Mouse (Mus musculus) liver, adult 2 months (tissue): ENCODE data around the gene Hddc3. TPM values are rescaled to one million over a fixed set of nuclear protein-coding genes. Genes with fewer than 3 reads are reported as not detected.
A peak's percentile ranks its signal among the peaks of the same experiment; 100 is the strongest.

Experiments
- DNase-seq: peaks from one replicate; pipeline ENCODE4 v3.0.0-alpha.2; 2011; ENCODE audit warnings: low read depth, low spot score; ENCODE audit errors: extremely low read depth
- H3K27ac ChIP-seq: fragments of 200-500 bp; replicated peaks from 2 replicates; pipeline ENCODE4 v1.5.1; 2012; ENCODE audit warnings: low read depth, mild to moderate bottlenecking, control low read depth, inconsistent platforms, low read length; ENCODE audit not compliant: insufficient read depth
- H3K27me3 ChIP-seq: fragments of 200-500 bp; 2 replicates; pipeline ENCODE4 v1.6.1; 2012; ENCODE audit warnings: mild to moderate bottlenecking, moderate library complexity, low read length, inconsistent platforms; ENCODE audit not compliant: control insufficient read depth, insufficient read depth
- H3K36me3 ChIP-seq: fragments of 200-500 bp; 2 replicates; pipeline ENCODE4 v1.6.1; 2012; ENCODE audit warnings: low read length, inconsistent platforms; ENCODE audit not compliant: control insufficient read depth, insufficient read depth
- H3K4me1 ChIP-seq: fragments of 200-500 bp; 2 replicates; pipeline ENCODE4 v1.6.1; 2011; ENCODE audit warnings: low read length; ENCODE audit not compliant: control insufficient read depth, insufficient read depth
- H3K4me3 ChIP-seq: fragments of 200-500 bp; 2 replicates; pipeline ENCODE4 v1.5.1; 2011; ENCODE audit warnings: low read depth, mild to moderate bottlenecking, control low read depth, low read length, moderate library complexity; ENCODE audit not compliant: insufficient read depth
- H3K79me2 ChIP-seq: fragments of 200-500 bp; 2 replicates; pipeline ENCODE4 v1.6.1; 2012; ENCODE audit warnings: inconsistent platforms, mild to moderate bottlenecking, low read length, moderate library complexity; ENCODE audit not compliant: control insufficient read depth, insufficient read depth
- H3K9ac ChIP-seq: fragments of 200-500 bp; 2 replicates; pipeline ENCODE4 v1.6.1; 2012; ENCODE audit warnings: low read depth, mild to moderate bottlenecking, control low read depth, inconsistent platforms, low read length
- CTCF ChIP-seq: fragments of 200-500 bp; IDR thresholded peaks from 2 replicates; pipeline ENCODE4 v1.5.1; 2011; ENCODE audit warnings: low read depth, low read length, control low read depth
- POLR2A ChIP-seq: fragments of 200-500 bp; IDR thresholded peaks from 2 replicates; pipeline ENCODE4 v1.6.1; 2011; ENCODE audit warnings: low read length, control low read depth; ENCODE audit not compliant: insufficient read depth; ENCODE audit errors: extremely low read depth
- WGBS: fragments of 180-500 bp; shearing (Covaris S2); methylation state at CpG from one replicate; pipeline ENCODE4 v1.1.7; 2018; 5-methylcytosine and 5-hydroxymethylcytosine counted together
- polyA plus RNA-seq: library from polyadenylated mRNA; depleted of rRNA; stranded (reverse); fragments of >200 nt; gene quantifications from 2 replicates; pipeline ENCODE4 v1.2.3, GENCODE M21; 2012; rRNA removed
- total RNA-seq: library from RNA; depleted of rRNA; stranded (reverse); fragments of >200 nt; gene quantifications from 2 replicates; pipeline ENCODE4 v1.2.3, GENCODE M21; 2014; rRNA removed

Hddc3 gene
- total and polyA plus RNA-seq, 2 experiments: 8.7 to 28.3 TPM

DNA sequence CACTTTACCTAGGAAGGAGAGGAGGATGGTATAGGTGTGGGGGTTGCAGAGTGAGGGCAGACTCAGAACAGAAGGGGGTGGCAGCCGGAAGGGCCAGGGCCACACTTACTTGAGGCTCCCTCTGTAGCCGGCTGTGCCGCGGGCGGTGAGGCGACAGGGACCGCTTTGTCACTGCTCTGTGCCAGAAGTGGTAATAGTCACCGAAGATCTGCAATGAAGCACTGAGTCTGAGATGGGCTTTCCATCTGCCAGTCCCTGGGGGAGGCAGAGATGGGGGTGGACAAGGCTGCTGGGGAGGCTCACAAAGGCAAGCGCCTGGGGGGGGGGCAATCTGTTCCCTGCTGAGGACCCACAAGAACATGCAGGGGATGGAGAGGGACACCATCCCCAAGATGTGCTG, 55.1 kb downstream of the Hddc3 start:
- H3K36me3 ChIP-seq: peaks cover 44% of the 10 kb centered on the region
- H3K4me1 ChIP-seq: peaks cover 14% of the 10 kb centered on the region
- H3K79me2 ChIP-seq: peaks cover 27% of the 10 kb centered on the region
- 93% methylated on average over 9 of the region's 9 CpGs for WGBS
- no peak for TF ChIP-seq CTCF
- TF ChIP-seq POLR2A: no peak
- H3K4me3 ChIP-seq: no peak overlapping the region
- H3K27ac ChIP-seq: no peak overlapping the region
- H3K9ac ChIP-seq: no peak overlapping the region
- DNase-seq: no peak
- H3K27me3 ChIP-seq: no peaks in the 10 kb centered on the region

DNA sequence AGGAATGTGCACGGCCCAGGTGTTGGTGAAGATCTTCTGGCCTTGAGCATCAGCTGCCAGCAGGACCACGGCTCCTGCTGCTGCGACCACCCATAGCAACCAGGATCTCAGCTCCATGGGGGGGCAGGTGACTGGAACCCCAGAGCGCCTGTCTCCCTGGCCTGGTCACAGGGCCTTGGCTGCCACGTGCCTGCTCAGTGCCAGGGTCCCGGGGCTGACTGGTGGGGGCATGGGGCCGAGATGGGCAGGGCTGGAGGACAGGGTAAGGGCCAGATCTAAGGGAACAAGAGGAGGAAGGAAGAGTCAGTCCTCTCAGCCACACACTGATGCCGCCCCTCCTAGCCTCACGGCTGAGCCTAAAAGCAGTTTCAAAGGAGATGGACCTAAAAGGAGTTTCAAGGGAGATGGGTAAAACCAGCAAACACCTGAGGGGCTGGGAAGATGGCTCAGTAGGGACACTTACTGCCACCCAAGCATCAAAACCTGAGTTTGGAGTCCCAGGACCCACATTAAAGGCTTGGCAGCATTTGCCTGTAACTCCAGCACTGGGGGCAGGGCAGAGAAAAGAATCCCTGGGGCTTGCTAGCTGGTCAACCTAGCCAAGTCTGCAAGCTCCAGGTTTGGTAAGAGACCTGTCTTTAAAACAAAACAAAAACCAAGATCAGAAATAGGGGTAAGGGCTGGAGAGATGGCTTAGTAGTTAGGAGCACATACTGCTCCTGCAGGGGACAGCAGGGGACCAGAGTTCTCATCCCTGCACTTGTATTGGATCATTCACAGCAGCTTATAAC, 55.9 kb downstream of the Hddc3 start:
- Histone ChIP-seq H3K4me1 (peaks cover 16% of the 10 kb centered on the region), H3K9ac (peak overlapping the region; percentile 64), H3K27me3 (no peaks in the 10 kb centered on the region), H3K4me3 (no peak overlapping the region), H3K27ac (peak overlapping the region; percentile 46), H3K36me3 (peaks cover 36% of the 10 kb centered on the region), H3K79me2 (peaks cover 27% of the 10 kb centered on the region)
- no peak for TF ChIP-seq POLR2A
- no peak for TF ChIP-seq CTCF
- DNase-seq: no peak
- 60% methylated on average over 9 of the region's 9 CpGs for WGBS

DNA sequence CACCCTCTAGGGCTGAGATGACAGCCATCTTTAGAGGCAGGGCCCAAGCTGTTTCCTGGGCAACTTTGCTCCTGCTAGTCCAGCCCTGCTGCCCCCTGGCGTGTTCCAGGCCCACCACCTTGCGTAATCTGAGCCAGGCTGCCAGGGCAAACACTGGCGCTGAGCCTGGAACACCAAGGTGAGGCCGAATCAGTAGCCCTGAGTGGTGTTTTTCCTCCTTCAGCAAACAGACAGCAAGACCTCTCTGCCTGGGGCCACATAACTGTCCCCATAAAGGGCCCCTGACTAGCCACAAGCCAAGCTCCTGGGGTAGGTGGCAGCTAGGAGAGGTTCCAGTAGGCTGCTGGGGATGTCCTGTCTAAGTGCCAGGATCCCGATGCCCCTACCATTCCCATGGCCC, 57.2 kb downstream of the Hddc3 start:
- TF ChIP-seq CTCF (no peak; the same call in 1 of the 2 replicates), POLR2A (peak; percentile 59; the same call in 1 of the 2 replicates)

More for the DNA sequence above, 57.2 kb downstream of the Hddc3 start:
- Histone ChIP-seq H3K4me1 (peaks cover 16% of the 10 kb centered on the region), H3K27ac (peak overlapping the region; percentile 98), H3K4me3 (peak overlapping the region; percentile 84), H3K9ac (peak overlapping the region; percentile 98), H3K27me3 (no peaks in the 10 kb centered on the region), H3K36me3 (peaks cover 27% of the 10 kb centered on the region), H3K79me2 (peaks cover 27% of the 10 kb centered on the region)
- WGBS: 24% methylated on average over 5 of the region's 5 CpGs
- DNase-seq: peak; percentile 97

Other genes starting within 250 kb of the Hddc3 start
- 177 and 195 TPM in 2 replicates for gene Idh2, start 227.7 kb upstream of the Hddc3 start, total RNA-seq
- gene Idh2, start 227.7 kb upstream of the Hddc3 start, polyA plus RNA-seq: 163 and 164 TPM in 2 replicates
- 3.7 and 5.4 TPM in 2 replicates for gene Sema4b, start 156.3 kb upstream of the Hddc3 start, total RNA-seq
- 4.0 and 4.4 TPM in 2 replicates for gene Sema4b, start 156.3 kb upstream of the Hddc3 start, polyA plus RNA-seq
- 51.7 and 62.5 TPM in 2 replicates for gene Cib1, start 110.3 kb upstream of the Hddc3 start, total RNA-seq
- gene Cib1, start 110.3 kb upstream of the Hddc3 start, polyA plus RNA-seq: 108 and 114 TPM in 2 replicates
- 1.2 and 1.9 TPM in 2 replicates for gene Gdpgp1, start 110.2 kb upstream of the Hddc3 start, total RNA-seq
- 2.1 and 2.2 TPM in 2 replicates for gene Gdpgp1, start 110.2 kb upstream of the Hddc3 start, polyA plus RNA-seq
- 0.40 and 0.46 TPM in 2 replicates for gene Ttll13, start 96.7 kb upstream of the Hddc3 start, total RNA-seq
- gene Ttll13, start 96.7 kb upstream of the Hddc3 start, polyA plus RNA-seq: 0.57 and 0.95 TPM in 2 replicates
- 25.2 and 29.7 TPM in 2 replicates for gene Ngrn, start 81.9 kb upstream of the Hddc3 start, total RNA-seq
- gene Ngrn, start 81.9 kb upstream of the Hddc3 start, polyA plus RNA-seq: 15.5 and 16.8 TPM in 2 replicates
- 5.7 and 9.1 TPM in 2 replicates for gene Vps33b, start 73.5 kb upstream of the Hddc3 start, total RNA-seq
- gene Vps33b, start 73.5 kb upstream of the Hddc3 start, polyA plus RNA-seq: 4.8 and 6.1 TPM in 2 replicates
- gene Prc1, start 48.7 kb upstream of the Hddc3 start, total RNA-seq: 0.74 and 1.5 TPM in 2 replicates
- gene Prc1, start 48.7 kb upstream of the Hddc3 start, polyA plus RNA-seq: 0.21 and 0.32 TPM in 2 replicates
- gene Rccd1, start 18.6 kb upstream of the Hddc3 start, total RNA-seq: 1.2 and 1.5 TPM in 2 replicates
- gene Rccd1, start 18.6 kb upstream of the Hddc3 start, polyA plus RNA-seq: 2.9 and 3.8 TPM in 2 replicates
- gene Unc45a, start 2.1 kb upstream of the Hddc3 start, total RNA-seq: 8.6 and 8.9 TPM in 2 replicates
- gene Unc45a, start 2.1 kb upstream of the Hddc3 start, polyA plus RNA-seq: 19.1 and 21.5 TPM in 2 replicates
- 9.3 and 13.2 TPM in 2 replicates for gene Man2a2, start 28.3 kb downstream of the Hddc3 start, total RNA-seq
- gene Man2a2, start 28.3 kb downstream of the Hddc3 start, polyA plus RNA-seq: 26.5 and 45.6 TPM in 2 replicates
- 4.6 and 9.9 TPM in 2 replicates for gene Fes, start 44.8 kb downstream of the Hddc3 start, total RNA-seq
- 5.8 and 9.6 TPM in 2 replicates for gene Fes, start 44.8 kb downstream of the Hddc3 start, polyA plus RNA-seq
- gene Furin, start 62.3 kb downstream of the Hddc3 start, total RNA-seq: 26.5 and 42.6 TPM in 2 replicates
- 152 and 163 TPM in 2 replicates for gene Furin, start 62.3 kb downstream of the Hddc3 start, polyA plus RNA-seq
- 5.9 and 6.9 TPM in 2 replicates for gene Blm, start 192.0 kb downstream of the Hddc3 start, total RNA-seq
- 0.43 and 0.88 TPM in 2 replicates for gene Blm, start 192.0 kb downstream of the Hddc3 start, polyA plus RNA-seq